Mouse (Mus musculus) lung, embryonic 15.5 days (tissue): ENCODE data around the gene Zfp664. TPM values are rescaled to one million over a fixed set of nuclear protein-coding genes. Genes with fewer than 3 reads are reported as not detected.

Experiments
- ATAC-seq: fragments of 200-750 bp; cut with Nextera tagmentation; 2 replicates; pipeline ENCODE4 v1.8.0; 2017; ENCODE audit warnings: moderate number of reproducible peaks, borderline replicate concordance; ENCODE audit not compliant: low FRiP score, low TSS enrichment; ENCODE audit errors: extremely low read depth
- H3K27ac ChIP-seq: fragments of 300-500 bp; sonication (generic); 2 replicates; pipeline ENCODE4 v1.5.1; 2015; ENCODE audit warnings: moderate library complexity, mild to moderate bottlenecking, inconsistent platforms
- H3K27me3 ChIP-seq: fragments of 300-500 bp; sonication (generic); 2 replicates; pipeline ENCODE4 v1.6.1; 2015; ENCODE audit warnings: inconsistent platforms
- H3K36me3 ChIP-seq: fragments of 300-500 bp; sonication (generic); 2 replicates; pipeline ENCODE4 v1.6.1; 2015; ENCODE audit warnings: inconsistent platforms
- H3K4me1 ChIP-seq: fragments of 300-500 bp; sonication (generic); 2 replicates; pipeline ENCODE4 v1.6.1; 2015; ENCODE audit warnings: inconsistent platforms
- H3K4me2 ChIP-seq: fragments of 300-500 bp; sonication (generic); 2 replicates; pipeline ENCODE4 v1.6.1; 2015; ENCODE audit warnings: inconsistent platforms, mild to moderate bottlenecking, moderate library complexity
- H3K4me3 ChIP-seq: fragments of 300-500 bp; sonication (generic); 2 replicates; pipeline ENCODE4 v1.5.1; 2015; ENCODE audit warnings: mild to moderate bottlenecking, inconsistent platforms
- H3K9ac ChIP-seq: fragments of 300-500 bp; sonication (generic); 2 replicates; pipeline ENCODE4 v1.6.1; 2015; ENCODE audit warnings: inconsistent platforms
- H3K9me3 ChIP-seq: fragments of 300-500 bp; sonication (generic); 2 replicates; pipeline ENCODE4 v1.6.1; 2016; ENCODE audit warnings: inconsistent platforms
- WGBS: fragments of 180-500 bp; shearing (Covaris S2); methylation state at CpG from one replicate; pipeline ENCODE4 v1.1.7; 2015; 5-methylcytosine and 5-hydroxymethylcytosine counted together
- polyA plus RNA-seq: library from polyadenylated mRNA; unstranded; fragments of >200 nt; fragmentation: Nextera tagmentation; extraction: Ambion mirVana; gene quantifications from 2 replicates; pipeline ENCODE4 v1.2.1, GENCODE M21; 2015

Gene Zfp664
- polyA plus RNA-seq, 1 experiment from 2014 or later: 94.7 TPM

DNA sequence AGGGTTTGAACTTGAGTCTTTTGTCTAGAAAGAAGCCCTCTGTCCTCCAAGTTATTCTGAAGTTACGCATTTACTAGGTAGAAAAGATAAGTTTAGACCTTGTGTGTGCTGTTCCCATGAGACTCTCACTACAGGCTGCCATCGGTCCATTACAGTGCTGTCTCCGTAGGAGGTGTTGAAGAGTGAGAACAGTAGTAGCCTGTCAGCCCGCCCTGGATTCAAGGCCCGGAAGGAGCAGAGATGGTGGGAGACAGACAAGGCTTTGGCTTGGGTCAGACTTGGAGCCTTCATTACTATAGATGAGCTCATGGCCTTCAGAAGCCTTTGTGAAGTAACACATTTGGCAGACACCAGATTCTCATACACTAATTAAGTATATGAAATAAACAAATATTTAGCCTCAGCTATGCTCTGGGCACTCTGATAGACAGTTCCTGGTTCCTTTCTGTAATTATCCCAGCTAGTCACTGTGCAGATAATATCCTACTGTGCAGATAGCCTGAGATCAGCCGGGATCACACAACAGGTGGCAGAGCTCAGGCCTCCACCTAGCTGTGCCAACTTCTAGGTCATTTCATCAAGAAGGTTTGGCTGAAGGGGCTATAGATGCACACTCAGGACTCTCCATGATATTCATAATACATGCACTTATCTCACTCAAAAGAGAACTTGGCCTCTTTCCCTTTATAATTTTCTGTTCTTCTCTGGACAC is 11.6 kb downstream of the Zfp664 start:
- Histone ChIP-seq H3K9ac (no peak overlapping the region), H3K36me3 (peaks cover 18% of the 10 kb centered on the region; the same call in 1 of the 2 replicates), H3K4me2 (no peak overlapping the region), H3K4me3 (no peak overlapping the region), H3K27me3 (no peaks in the 10 kb centered on the region), H3K9me3 (no peaks in the 10 kb centered on the region), H3K4me1 (peaks cover 55% of the 10 kb centered on the region), H3K27ac (peak overlapping the region; percentile 34; the same call in 1 of the 2 replicates)
- 66% methylated on average over 6 of the region's 6 CpGs for WGBS
- ATAC-seq: peak; percentile 70; the same call in 1 of the 2 replicates

DNA sequence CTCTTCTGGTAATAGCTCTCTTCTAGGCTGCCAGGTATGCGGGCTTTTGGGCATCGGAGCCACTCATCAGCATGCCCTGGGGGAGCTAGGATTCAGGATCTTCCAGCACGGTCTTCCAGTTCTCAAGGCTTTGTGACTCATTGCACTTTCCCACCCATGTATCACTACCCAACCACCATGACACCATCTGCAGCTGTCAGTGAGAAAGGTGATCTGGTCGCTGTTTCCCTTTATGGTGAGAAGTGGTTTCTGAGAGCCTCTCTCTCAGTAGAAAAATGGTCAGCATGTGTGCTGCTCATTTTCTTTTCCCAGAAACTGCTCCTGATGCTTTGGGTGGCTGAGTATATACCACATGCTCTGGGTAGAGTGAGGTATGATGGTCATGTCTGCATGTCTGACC is 16.8 kb downstream of the Zfp664 start:
- no peak overlapping the region for H3K4me3 ChIP-seq
- no peak overlapping the region for H3K27ac ChIP-seq
- H3K9ac ChIP-seq: no peak overlapping the region
- no peak for ATAC-seq
- H3K9me3 ChIP-seq: no peaks in the 10 kb centered on the region
- H3K4me2 ChIP-seq: no peak overlapping the region
- WGBS: 86% methylated on average over 4 of the region's 4 CpGs
- H3K27me3 ChIP-seq: no peaks in the 10 kb centered on the region
- H3K36me3 ChIP-seq: peaks cover 20% of the 10 kb centered on the region
- H3K4me1 ChIP-seq: 0 out of 2 replicates have a peak, but pooled peaks cover 10% of the 10 kb centered on the region

DNA sequence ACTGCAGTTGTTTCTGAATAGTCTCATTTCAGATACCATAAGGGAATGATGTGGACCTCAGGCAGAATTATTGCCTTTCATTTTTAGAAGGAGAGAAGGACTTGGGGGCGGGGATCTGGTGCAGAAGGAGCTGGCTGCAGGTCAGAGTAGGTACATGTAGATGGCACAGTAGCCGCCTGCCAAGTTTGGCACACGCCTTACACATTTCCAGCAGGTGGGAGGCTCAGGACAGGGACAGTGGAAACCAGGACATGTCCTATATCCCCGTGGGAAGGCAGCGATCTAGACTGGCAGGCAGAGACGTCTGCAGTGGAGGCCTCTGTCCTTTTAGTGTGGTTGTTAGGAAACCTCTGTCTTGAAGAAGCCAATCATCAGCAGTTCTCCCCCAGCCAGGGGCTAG is 17.3 kb downstream of the Zfp664 start:
- 0 out of 2 replicates have a peak, but pooled peaks cover 10% of the 10 kb centered on the region for H3K4me1 ChIP-seq
- H3K27ac ChIP-seq: no peak overlapping the region
- H3K4me2 ChIP-seq: no peak overlapping the region
- ATAC-seq: no peak
- no peak overlapping the region for H3K4me3 ChIP-seq
- H3K36me3 ChIP-seq: peaks cover 18% of the 10 kb centered on the region
- H3K27me3 ChIP-seq: no peaks in the 10 kb centered on the region
- no peak overlapping the region for H3K9ac ChIP-seq
- H3K9me3 ChIP-seq: no peaks in the 10 kb centered on the region
- 88% methylated on average over 6 of the region's 6 CpGs for WGBS

GRCm38 (mm10) chr5:124883877-124884276 is 21.4 kb downstream of the Zfp664 start:
- ATAC-seq: no peak
- H3K9me3 ChIP-seq: no peaks in the 10 kb centered on the region
- H3K4me3 ChIP-seq: no peak overlapping the region
- no peaks in the 10 kb centered on the region for H3K27me3 ChIP-seq
- WGBS: 83% methylated on average over 6 of the region's 6 CpGs
- no peak overlapping the region for H3K9ac ChIP-seq
- no peak overlapping the region for H3K4me2 ChIP-seq
- peaks cover 48% of the 10 kb centered on the region for H3K36me3 ChIP-seq
- no peaks in the 10 kb centered on the region for H3K4me1 ChIP-seq
- H3K27ac ChIP-seq: no peak overlapping the region

DNA sequence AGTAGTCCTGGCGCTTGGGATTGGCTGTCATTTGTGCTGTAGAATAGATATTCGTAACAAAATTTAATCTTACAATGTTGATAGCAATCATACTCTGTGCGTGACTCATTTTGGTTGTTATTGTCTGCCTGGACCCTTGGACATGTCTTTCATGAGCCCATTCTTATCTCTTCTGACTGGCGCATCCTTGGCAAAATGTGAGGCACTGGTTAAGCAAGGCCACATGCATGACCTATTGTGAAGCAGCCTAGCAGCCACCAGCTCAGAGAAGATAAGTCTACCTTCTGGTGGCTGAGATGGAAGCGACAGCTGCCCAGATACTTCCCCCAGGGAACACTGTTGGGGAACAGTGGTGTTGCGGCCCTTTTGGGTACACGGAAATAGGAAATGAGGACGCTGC is 26.2 kb downstream of the Zfp664 start:
- H3K4me2 ChIP-seq: no peak overlapping the region
- no peaks in the 10 kb centered on the region for H3K27me3 ChIP-seq
- H3K27ac ChIP-seq: no peak overlapping the region
- peaks cover 42% of the 10 kb centered on the region for H3K36me3 ChIP-seq
- WGBS: 91% methylated on average over 8 of the region's 8 CpGs
- H3K9me3 ChIP-seq: no peaks in the 10 kb centered on the region
- H3K4me1 ChIP-seq: 0 out of 2 replicates have a peak, but pooled peaks cover 5% of the 10 kb centered on the region
- no peak overlapping the region for H3K4me3 ChIP-seq
- H3K9ac ChIP-seq: no peak overlapping the region
- ATAC-seq: no peak

DNA sequence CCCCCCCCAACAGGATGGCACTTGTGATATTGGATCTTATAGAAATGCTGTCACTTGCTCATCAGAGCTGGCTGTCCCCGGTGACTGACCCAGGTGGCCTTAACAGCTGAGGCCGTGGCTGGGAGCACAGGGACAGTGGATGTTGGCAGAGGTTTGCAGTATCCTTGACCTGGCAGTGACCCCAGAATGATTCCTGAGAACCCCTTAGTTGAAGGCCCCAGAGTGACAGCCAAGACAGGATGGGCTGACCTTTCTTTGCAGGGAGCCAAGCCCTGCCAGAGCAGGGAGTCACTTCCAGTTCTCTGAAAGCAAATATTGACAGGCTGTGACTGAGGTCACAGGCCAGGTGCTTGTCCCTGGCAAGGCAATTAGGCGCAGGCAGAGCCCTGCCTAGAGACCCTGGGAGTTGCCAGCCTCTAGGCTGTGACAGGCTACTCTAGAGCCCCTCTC is 29.5 kb downstream of the Zfp664 start:
- H3K9me3 ChIP-seq: no peaks in the 10 kb centered on the region
- peaks cover 19% of the 10 kb centered on the region for H3K36me3 ChIP-seq
- H3K27ac ChIP-seq: no peak overlapping the region
- no peak overlapping the region for H3K4me3 ChIP-seq
- H3K4me2 ChIP-seq: no peak overlapping the region
- WGBS: 21% methylated on average over 3 of the region's 3 CpGs
- H3K4me1 ChIP-seq: peaks cover 9% of the 10 kb centered on the region; the same call in 1 of the 2 replicates
- no peak for ATAC-seq
- H3K27me3 ChIP-seq: no peaks in the 10 kb centered on the region
- H3K9ac ChIP-seq: no peak overlapping the region

DNA sequence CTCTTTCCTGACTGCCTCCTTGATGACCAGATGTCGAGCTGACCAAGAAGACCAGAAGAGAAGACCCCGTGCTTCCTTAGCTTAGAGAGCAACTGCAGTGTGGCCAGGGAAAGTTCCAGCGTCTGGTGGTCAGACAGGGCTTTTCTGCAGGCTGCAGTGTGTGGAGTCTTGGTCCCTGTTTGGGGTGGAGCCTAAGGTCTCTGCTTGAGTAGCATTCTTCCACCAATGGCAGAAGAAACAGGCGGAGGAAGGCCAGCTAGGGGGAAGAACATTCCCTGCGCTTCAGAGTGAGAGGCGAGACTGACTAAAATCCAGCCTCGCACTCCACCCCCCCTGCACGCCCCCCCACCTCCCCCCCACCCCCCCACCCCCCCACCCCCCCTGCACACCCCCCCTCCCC is 33.6 kb downstream of the Zfp664 start:
- Histone ChIP-seq H3K36me3 (no peaks in the 10 kb centered on the region), H3K27me3 (no peaks in the 10 kb centered on the region), H3K9me3 (no peaks in the 10 kb centered on the region), H3K4me2 (no peak overlapping the region), H3K27ac (no peak overlapping the region), H3K9ac (no peak overlapping the region), H3K4me1 (peaks cover 14% of the 10 kb centered on the region), H3K4me3 (no peak overlapping the region)
- WGBS: 31% methylated on average over 8 of the region's 8 CpGs
- peak; percentile 35; the same call in 1 of the 2 replicates for ATAC-seq

DNA sequence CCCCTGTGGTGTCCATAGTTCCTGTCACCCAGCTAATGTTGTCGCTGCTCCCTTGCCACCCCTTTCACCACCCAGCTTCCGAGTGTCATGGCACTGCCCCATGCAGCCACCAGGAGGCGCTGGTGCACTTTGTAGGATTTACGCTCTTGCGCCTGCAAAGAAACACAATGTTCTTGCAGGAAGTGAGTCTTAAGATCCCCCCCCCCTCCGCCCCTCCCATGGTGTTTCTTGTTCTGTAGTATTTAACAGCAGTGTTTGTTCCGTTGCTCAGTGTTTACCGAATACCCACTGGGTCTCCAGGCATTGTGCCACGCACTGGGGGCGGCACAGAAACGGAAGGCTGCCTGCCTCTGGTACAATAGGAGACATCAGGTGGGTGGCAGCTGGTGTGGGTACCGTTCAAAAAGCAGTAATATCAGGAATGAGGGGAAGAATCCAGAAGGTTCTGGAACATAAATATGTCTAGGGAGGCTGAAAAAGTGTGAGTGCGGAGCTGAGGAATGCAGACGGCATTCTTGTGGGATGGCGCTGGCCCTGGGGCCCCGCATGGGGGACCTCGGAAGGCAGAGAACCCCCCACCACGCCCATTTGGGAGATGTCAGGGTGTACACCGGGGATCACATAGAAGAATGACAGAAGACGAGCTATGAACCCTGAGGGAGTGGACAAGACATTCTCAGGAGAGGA is 37.6 kb downstream of the Zfp664 start:
- Histone ChIP-seq H3K27ac (no peak overlapping the region), H3K9me3 (no peaks in the 10 kb centered on the region), H3K36me3 (no peaks in the 10 kb centered on the region), H3K4me1 (peaks cover 9% of the 10 kb centered on the region), H3K9ac (no peak overlapping the region), H3K27me3 (no peaks in the 10 kb centered on the region), H3K4me2 (peak overlapping the region; percentile 55), H3K4me3 (peak overlapping the region; percentile 6; the same call in 1 of the 2 replicates)
- peak; percentile 40; the same call in 1 of the 2 replicates for ATAC-seq
- 15% methylated on average over 20 of the region's 20 CpGs for WGBS

- H3K27ac ChIP-seq: no peak overlapping the region
- WGBS: 63% methylated on average over 19 of the region's 19 CpGs
- peak overlapping the region; percentile 55; the same call in 1 of the 2 replicates for H3K4me2 ChIP-seq
- H3K36me3 ChIP-seq: no peaks in the 10 kb centered on the region
- no peaks in the 10 kb centered on the region for H3K9me3 ChIP-seq
- no peak overlapping the region for H3K9ac ChIP-seq
- no peaks in the 10 kb centered on the region for H3K27me3 ChIP-seq
- peaks cover 8% of the 10 kb centered on the region for H3K4me1 ChIP-seq
- no peak for ATAC-seq
- H3K4me3 ChIP-seq: no peak overlapping the region
Measured at GRCm38 (mm10) chr5:124900738-124901490, 38.4 kb downstream of the Zfp664 start.

GRCm38 (mm10) chr5:124901675-124902074 is 39.2 kb downstream of the Zfp664 start:
- Histone ChIP-seq H3K4me2 (no peak overlapping the region), H3K4me3 (no peak overlapping the region), H3K9me3 (no peaks in the 10 kb centered on the region), H3K27ac (no peak overlapping the region), H3K4me1 (peaks cover 6% of the 10 kb centered on the region), H3K9ac (no peak overlapping the region), H3K36me3 (no peaks in the 10 kb centered on the region), H3K27me3 (no peaks in the 10 kb centered on the region)
- ATAC-seq: no peak
- WGBS: 79% methylated on average over 6 of the region's 6 CpGs

DNA sequence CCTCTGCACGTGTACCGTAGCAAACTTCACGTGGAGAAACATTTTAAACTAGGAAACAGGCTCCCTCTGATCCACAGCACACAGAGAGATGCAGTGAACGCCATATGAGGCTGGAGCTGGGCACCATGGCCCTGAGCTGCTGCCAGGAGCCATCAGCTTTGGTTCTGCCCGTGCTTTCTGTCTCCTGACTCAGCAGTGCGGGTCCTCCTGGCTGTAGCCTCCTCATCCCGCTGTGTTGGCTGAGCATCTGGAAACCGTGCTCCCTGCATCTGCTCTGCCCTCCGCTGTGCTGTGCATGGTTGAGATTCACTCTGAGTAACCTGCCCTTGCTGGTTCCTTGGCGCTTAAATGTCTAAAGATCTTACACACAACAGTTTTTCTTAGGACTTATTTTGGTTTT is 39.7 kb downstream of the Zfp664 start:
- H3K36me3 ChIP-seq: no peaks in the 10 kb centered on the region
- 82% methylated on average over 10 of the region's 10 CpGs for WGBS
- H3K4me2 ChIP-seq: no peak overlapping the region
- no peak overlapping the region for H3K9ac ChIP-seq
- no peak overlapping the region for H3K4me3 ChIP-seq
- no peak overlapping the region for H3K27ac ChIP-seq
- ATAC-seq: no peak
- no peaks in the 10 kb centered on the region for H3K9me3 ChIP-seq
- no peaks in the 10 kb centered on the region for H3K27me3 ChIP-seq
- peaks cover 6% of the 10 kb centered on the region for H3K4me1 ChIP-seq
